Mouse (Mus musculus) adrenal gland, postnatal 36 days (tissue): ENCODE data around the gene Pth. TPM values are rescaled to one million over a fixed set of nuclear protein-coding genes. Genes with fewer than 3 reads are reported as not detected.

Source experiments
- DNase-seq, 2 experiments: peaks; one replicate each; pipeline ENCODE4 v3.0.0; 2021; ENCODE audit warnings: mixed read lengths in 1 of 2
- long read RNA-seq, 2 experiments: library from polyadenylated mRNA; stranded (forward); transcript quantifications; one replicate each; pipeline ENCODE4 v2.0.0; 2021; ENCODE audit warnings: borderline sequencing depth in 2 of 2
- total RNA-seq, 2 experiments: library from RNA; stranded (reverse); gene quantifications; 2 replicates each; pipeline ENCODE4 v1.2.3; 2021

Gene Pth
- total RNA-seq, result not detected
- long read RNA-seq, experiment 1, result 0 reads
- long read RNA-seq, experiment 2, result 0 reads

DNA sequence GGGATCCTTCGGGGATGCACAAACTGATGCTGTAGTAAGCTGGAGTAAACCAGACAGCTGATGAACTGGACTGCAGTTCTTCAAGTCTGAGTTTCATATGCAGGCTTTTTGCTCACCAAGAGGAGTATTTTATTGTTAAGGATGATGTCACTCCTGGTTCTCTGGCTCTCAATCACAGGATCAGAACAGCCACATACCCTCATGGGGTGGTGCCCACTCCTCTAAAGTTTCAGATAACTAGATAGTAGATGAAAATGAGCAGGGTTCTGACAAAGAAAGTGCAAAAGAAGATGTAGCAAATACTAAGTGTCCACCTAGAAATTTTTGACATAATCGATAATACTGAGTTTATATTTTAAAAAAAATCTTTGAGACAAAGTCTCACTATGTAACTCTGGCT is at the start of gene Pth:
Gene Pth (minus strand): TSS at position 101 of the 400 bp plus-strand sequence.
- no peak for DNase-seq

GRCm38 (mm10) chr7:113436312-113436711 is 47.9 kb upstream of the Pth start:
- peak in 1 of 2 experiments; percentile 28 for DNase-seq

DNA sequence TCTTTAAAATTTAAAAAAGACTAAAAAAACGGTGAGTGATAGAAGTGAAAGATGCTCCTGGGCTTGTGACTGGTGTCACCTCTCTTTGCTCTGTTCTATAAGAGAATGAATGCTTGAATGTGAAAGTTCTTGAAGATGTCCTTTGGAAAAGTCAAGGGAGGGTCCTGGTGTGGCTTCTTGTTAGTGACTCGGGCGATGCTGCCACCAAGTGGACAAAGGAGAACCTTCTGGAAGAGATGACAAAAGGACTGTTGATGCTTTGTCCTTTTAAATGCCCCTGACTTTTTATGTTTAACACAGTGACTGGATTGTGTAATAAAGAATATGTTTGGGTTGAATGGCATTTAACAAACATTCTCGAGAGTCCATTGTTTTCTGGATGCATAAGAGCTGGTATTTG is 45.9 kb upstream of the Pth start:
- DNase-seq, result peak; percentile 61 to 70

DNA sequence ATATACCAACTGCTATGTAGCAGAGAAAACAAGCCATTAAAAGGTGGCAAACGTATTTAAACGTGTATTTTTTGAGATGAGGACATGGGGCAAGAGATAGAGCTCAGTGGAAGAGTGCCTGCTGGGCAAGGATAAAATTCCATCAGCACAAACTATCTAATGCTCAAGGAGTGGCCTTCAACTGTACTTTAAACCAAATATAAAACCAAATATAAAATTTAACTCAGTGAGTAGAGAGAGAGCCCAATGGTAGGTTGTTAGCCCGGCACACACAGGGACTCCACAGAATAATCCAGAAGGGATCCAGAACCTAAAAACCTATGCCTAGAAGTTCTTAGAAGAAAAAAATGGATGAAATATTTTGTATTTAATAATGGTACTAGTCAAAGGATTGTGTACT is 45.1 kb upstream of the Pth start:
- no peak for DNase-seq

DNA sequence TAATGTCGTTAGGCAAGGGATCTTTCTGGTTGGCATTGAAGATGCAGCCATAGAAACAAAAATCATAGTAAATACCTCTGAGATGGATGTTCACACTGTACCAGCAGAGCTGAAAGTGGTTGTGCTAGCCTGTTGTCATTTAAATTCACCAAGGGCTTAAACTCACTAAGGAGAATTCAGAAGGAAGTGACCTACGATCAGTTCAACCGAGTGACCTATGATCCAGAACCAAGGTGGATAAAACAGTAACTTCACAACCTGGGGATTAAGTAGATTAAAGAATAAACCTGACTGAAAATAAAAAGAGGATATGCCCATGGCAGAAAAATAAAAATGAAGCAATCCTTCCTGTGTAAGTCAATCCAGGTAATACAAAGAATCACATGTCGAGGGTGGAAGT is 44.5 kb upstream of the Pth start:
- no peak for DNase-seq

DNA sequence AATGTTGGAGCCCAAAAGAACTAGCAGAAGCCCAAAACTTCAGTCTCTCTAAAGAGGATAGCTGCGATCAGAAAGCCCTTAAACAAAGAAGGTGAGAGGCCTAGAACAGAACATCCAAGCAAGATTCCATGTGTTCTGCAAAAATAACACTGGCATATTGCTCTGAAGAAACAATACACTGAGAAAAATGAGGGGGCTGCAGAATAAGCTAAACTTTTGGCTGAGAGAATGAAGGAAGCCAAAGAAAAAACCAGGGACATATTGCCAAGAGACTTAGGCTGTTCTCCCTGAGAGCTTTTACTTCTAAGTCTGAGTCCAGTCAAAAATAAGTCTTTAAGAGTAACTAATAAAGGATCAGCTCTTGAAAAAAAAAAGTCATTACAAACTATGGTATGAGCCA is 32.4 kb upstream of the Pth start:
- DNase-seq, result no peak

GRCm38 (mm10) chr7:113419070-113419782 is 30.9 kb upstream of the Pth start:
- DNase-seq, result peak; percentile 86 to 88

- DNase-seq, result no peak
Measured at GRCm38 (mm10) chr7:113416536-113416935, 28.2 kb upstream of the Pth start.

DNA sequence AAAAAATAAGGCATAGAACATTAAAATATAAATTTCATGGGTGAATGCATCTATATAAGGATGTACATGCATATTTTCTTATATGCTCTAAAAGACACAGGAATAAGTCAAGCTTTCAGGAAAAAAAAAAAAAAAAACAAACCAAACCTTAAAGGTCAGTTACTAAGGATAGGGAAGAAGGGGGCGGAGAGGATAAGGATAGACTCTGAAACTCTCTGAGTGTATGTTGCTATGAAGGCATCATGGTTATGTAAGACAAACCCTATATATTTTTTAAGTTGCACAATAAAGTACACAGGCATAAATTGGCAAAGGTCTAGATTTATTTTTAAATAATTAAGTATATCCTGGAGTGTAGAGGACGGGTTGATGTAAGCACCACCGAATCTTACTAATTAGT is 26.9 kb upstream of the Pth start:
- DNase-seq, result no peak

GRCm38 (mm10) chr7:113408712-113409111 is 20.3 kb upstream of the Pth start:
- peak; percentile 3 to 9 for DNase-seq

GRCm38 (mm10) chr7:113398083-113398482 is 9.7 kb upstream of the Pth start:
- DNase-seq, result no peak

DNA sequence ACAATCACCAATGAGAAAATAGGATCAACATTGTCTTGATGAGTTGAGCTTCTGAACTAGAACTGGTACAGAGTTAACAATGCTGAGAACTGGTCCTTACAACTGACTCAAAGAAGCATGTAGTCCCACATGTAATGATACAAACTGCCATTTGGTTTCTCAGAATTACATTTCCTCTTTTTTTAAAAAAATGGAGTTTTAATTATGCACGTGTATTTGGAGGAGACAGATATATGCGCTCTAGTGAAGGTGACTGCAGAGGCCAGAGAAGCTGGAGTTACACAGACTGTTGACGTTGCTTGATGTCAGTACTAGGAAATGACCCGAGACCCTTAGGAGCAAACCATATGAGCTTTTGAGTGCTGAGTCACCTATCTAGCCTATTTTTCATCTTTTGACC is 8.3 kb upstream of the Pth start:
- no peak for DNase-seq

GRCm38 (mm10) chr7:113391619-113392018 is 3.2 kb upstream of the Pth start:
- no peak for DNase-seq

DNA sequence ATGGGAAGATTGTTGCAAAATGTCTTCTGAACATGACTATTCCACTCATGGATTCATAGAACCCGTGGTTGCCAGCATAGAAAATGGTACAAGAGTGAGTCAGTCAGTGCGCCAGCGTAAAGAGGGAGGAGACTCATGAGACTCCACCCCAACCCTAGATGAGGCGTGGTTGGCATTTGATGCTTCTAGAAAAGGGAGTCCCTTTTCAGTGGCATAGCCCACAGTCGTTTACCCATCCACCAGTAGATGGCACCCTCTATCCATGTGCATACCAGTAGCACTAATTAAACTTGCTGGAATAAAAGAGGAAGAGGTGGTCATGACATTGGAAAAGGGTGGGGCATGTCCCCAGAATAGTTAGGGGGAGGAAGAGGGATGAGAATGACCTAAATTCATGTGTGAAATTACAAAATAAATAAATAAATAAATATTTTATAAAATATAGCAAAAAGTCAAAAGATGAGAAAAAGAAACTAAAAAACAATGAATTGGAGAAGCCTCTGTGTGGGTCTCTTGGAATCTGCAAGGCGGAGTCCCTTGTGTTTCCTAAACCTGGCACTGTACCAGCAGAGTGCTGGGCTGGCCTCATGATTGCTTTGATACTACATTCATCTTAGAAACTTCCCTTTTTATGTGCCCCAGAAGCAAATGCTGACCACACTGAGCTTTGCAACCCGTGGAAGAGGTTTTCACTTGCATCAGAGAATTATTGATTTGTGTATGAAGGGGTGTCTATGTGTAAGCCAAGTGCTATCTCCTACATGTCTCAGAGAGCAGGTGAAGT is 10.3 kb downstream of the Pth start:
- peak; percentile 84 to 85 for DNase-seq

DNA sequence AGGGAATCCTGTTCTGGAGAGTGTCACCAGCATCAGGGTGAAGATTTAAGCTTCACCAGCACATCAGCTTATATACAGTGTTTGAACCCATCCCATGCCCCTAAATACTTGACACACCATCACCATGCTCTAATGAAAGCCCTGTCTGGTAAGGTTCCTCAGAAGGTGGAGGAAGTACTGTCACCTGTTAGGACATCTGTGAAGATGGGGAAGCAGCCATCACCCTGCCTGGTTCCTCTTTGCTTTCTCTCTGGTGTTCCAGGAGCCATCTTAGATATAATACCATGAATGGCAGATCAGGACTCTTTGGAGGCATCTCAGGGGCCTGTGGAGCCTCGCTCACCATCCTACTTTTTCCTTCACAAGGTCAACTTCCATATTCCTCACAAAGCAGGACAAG is 15.7 kb downstream of the Pth start:
- DNase-seq, result no peak

DNA sequence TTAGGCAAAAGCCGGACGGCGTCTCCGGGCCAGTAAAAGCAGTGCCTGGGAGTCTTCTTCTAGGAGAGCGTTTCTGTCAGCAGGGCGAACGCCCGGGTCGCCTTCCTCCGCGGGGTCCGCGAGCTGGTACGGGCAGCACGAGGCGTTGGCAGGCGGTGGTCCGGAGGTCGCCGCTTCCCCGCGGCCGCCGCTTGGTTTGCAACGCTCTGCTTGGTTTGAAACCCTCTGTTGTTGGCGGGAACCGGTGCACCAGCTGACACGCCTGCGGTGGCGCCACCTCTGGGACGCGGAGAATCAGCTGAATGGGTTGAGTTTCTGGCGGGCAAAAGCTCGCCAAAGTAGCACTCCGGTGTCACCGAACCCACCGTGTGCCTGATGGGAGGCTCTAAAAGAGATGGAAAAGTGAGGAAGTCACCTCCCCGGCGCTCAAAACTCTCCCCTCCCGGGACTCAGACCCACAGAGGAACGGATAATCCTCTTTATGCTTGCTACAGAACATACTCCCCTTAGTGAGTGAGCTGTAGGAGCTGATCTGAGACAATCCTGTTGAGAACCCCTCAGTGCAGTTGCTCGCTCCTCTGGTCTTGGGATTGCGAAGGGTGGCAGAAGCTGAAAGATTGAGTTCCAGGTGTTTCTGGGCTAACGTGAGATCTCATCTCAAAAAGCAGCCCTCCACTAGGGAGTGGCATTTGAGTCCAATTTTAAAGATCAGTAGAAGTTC is 18.6 kb downstream of the Pth start:
- DNase-seq, result peak; percentile 84 to 85

DNA sequence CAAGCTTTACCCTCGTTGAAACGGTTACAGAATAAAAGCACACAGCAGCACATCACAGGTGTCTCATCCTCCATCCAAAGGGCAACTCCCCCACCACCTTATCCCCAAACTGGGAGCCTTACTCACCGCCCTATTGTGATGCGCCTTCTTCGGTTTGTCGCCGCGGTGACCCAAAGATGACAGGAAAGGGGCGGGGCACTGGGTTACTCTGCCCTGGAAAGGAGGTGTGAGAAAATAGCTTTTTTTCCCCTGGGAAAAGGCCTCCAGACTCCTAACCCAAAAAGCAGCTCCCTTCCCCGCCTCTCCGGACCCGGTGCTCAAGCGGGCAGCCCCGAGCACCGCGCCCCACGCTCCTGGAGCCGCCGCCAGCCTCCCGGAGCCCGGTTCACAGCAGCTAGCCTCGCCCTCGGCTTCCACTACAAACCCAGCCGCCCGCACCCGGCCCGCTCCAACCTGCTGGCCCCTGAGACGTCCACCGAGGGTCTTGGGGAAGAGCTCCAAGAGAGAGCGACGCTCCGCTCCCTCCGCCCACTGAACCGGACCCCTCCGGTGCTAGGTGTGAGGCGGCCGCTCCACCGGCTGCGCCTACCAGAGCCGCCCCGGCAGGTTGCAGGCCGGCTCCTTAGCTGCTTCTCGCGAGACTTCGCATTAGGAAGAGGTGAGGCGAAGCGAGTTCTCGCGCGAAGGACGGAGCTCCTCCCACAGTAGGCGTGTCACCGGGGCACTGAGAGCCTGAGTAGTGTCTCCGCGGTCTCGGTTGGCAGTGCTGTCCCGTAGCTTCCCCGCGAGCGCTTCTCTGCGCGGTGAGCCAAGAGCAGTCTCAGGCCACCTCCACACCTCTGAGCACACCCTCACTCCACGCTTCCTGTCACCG is 19.4 kb downstream of the Pth start, which contains the start of gene Btbd10:
Gene Btbd10 (minus strand): TSS at position 647 of the 874 bp plus-strand sequence.
- peak; percentile 98 to 99 for DNase-seq

DNA sequence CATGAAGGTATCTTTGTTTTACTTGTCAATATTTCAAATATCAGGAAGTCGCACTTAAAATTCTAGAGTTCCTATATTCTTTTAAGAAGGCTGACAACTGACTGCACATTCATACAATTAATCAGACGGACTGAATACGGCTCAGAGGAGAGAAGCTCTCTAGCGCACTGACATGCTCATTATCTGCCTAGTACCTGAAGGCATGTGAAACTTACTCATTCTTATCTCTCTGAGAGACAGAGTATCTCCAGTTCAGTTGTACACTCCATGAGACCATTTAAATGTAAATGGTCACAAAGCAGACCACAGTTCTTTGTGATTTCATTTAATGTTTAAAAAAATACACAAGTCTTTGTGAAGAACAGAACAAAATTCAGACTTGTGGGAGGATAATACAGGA is 20.9 kb downstream of the Pth start:
- no peak for DNase-seq

GRCm38 (mm10) chr7:113349089-113349488 is 39.3 kb downstream of the Pth start:
- DNase-seq, result no peak

DNA sequence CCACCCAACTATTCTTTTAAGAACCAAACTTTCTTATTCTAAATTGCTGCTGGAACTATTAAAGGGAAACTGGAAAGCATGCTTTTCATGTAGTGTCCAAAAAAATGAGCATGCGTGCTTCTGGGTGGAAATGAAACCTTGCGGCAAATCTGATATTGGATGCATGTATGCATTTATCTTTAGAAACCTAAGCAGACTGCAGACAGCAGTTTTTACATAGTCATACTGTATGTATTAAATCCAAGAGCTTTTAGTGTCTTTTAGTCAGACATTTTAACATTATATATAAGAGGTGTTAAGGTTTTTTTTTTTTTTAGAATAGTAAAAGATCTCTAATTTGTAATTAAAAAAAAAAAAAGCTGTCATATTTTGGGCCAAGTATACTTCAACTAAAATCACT is 40.7 kb downstream of the Pth start:
- no peak for DNase-seq

DNA sequence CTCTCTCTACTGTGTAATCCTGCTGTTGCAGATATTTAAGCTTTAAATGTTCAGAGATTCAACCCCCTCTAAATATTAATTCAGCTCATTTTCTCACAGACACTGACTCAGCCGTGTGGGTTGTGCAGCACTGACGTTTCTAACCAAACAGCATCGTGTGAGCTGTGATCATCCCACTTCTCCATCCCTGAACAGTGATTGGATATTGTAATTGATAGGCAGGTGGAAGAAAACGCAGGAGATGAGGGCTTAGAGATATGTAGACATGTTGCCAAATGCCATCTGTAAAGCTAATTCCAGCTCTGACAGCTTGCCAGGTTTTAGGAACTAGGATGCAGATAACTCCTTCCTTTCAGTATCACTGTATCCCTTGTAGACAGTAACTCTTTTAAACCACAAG is 41.1 kb downstream of the Pth start:
- no peak for DNase-seq
